Mouse (Mus musculus) limb, embryonic 12.5 days (tissue): ENCODE data around the gene Dnajc28. TPM values are rescaled to one million over a fixed set of nuclear protein-coding genes. Genes with fewer than 3 reads are reported as not detected.

Source experiments
- ATAC-seq: fragments of 200-750 bp; cut with Nextera tagmentation; 2 replicates; pipeline ENCODE4 v1.8.0; 2017; ENCODE audit warnings: low read depth, moderate TSS enrichment; ENCODE audit not compliant: insufficient number of reproducible peaks, insufficient read depth, low FRiP score, low TSS enrichment
- H3K27ac ChIP-seq: fragments of 300-500 bp; sonication (generic); 2 replicates; pipeline ENCODE4 v1.5.1; 2016; ENCODE audit warnings: mild to moderate bottlenecking, moderate library complexity
- H3K27me3 ChIP-seq: fragments of 300-500 bp; sonication (generic); 2 replicates; pipeline ENCODE4 v1.6.1; 2016; ENCODE audit warnings: mild to moderate bottlenecking, moderate library complexity
- H3K36me3 ChIP-seq: fragments of 300-500 bp; sonication (generic); 2 replicates; pipeline ENCODE4 v1.6.1; 2016; ENCODE audit warnings: mild to moderate bottlenecking, moderate library complexity
- H3K4me1 ChIP-seq: fragments of 300-500 bp; sonication (generic); replicated peaks from 2 replicates; pipeline ENCODE4 v1.6.1; 2016
- H3K4me2 ChIP-seq: fragments of 300-500 bp; sonication (generic); 2 replicates; pipeline ENCODE4 v1.6.1; 2016; ENCODE audit warnings: mild to moderate bottlenecking, moderate library complexity
- H3K4me3 ChIP-seq: fragments of 300-500 bp; sonication (generic); replicated peaks from 2 replicates; pipeline ENCODE4 v1.5.1; 2016; ENCODE audit warnings: mild to moderate bottlenecking
- H3K9ac ChIP-seq: fragments of 300-500 bp; sonication (generic); replicated peaks from 2 replicates; pipeline ENCODE4 v1.6.1; 2016; ENCODE audit warnings: mild to moderate bottlenecking, moderate library complexity
- H3K9me3 ChIP-seq: fragments of 300-500 bp; sonication (generic); 2 replicates; pipeline ENCODE4 v1.6.1; 2016; ENCODE audit warnings: mild to moderate bottlenecking, moderate library complexity
- WGBS: fragments of 180-500 bp; shearing (Covaris S2); methylation state at CpG from one replicate; pipeline ENCODE4 v1.1.7; 2016; 5-methylcytosine and 5-hydroxymethylcytosine counted together
- polyA plus RNA-seq: library from polyadenylated mRNA; unstranded; fragments of >200 nt; fragmentation: Nextera tagmentation; extraction: Ambion mirVana; gene quantifications from 2 replicates; pipeline ENCODE4 v1.2.1, GENCODE M21; 2016

The Dnajc28 gene
- polyA plus RNA-seq, 1 experiment from 2014 or later = 4.2 TPM

- ATAC-seq = no peak
- H3K9me3 ChIP-seq = no peaks in the 10 kb centered on the region
- 64% methylated on average over 4 of the region's 4 CpGs for WGBS
- no peak overlapping the region for H3K4me2 ChIP-seq
- no peak overlapping the region for H3K9ac ChIP-seq
- H3K27ac ChIP-seq = no peak overlapping the region
- peaks cover 5% of the 10 kb centered on the region; the same call in 1 of the 2 replicates for H3K4me1 ChIP-seq
- H3K4me3 ChIP-seq = no peak overlapping the region
- no peaks in the 10 kb centered on the region for H3K27me3 ChIP-seq
- peaks cover 46% of the 10 kb centered on the region for H3K36me3 ChIP-seq
Observed at GRCm38 (mm10) chr16:91564580-91565291, 54.1 kb downstream of the Dnajc28 start.

Other genes starting within 250 kb of the Dnajc28 start
- 41.0 and 43.6 TPM in 2 replicates for gene Ifnar2, start 246.2 kb downstream of the Dnajc28 start, polyA plus RNA-seq
- not detected in 2 replicates for gene Gm21970, start 227.3 kb downstream of the Dnajc28 start, polyA plus RNA-seq
- 8.0 and 9.6 TPM in 2 replicates for gene Il10rb, start 212.9 kb downstream of the Dnajc28 start, polyA plus RNA-seq
- 62.3 and 65.1 TPM in 2 replicates for gene Ifnar1, start 133.8 kb downstream of the Dnajc28 start, polyA plus RNA-seq
- gene Ifngr2, start 72.0 kb downstream of the Dnajc28 start, polyA plus RNA-seq = 44.2 and 45.8 TPM in 2 replicates
- 26.1 and 28.6 TPM in 2 replicates for gene Tmem50b, start 21.2 kb downstream of the Dnajc28 start, polyA plus RNA-seq
- gene Gart, start 27.9 kb upstream of the Dnajc28 start, polyA plus RNA-seq = 126 and 133 TPM in 2 replicates
- gene Son, start 28.5 kb upstream of the Dnajc28 start, polyA plus RNA-seq = 152 and 156 TPM in 2 replicates
- gene Donson, start 69.7 kb upstream of the Dnajc28 start, polyA plus RNA-seq = 36.2 and 38.5 TPM in 2 replicates
- 68.2 and 70.3 TPM in 2 replicates for gene Cryzl1, start 109.9 kb upstream of the Dnajc28 start, polyA plus RNA-seq
- 38.3 and 39.8 TPM in 2 replicates for gene Itsn1, start 110.3 kb upstream of the Dnajc28 start, polyA plus RNA-seq